Mouse (Mus musculus): ENCODE measurements around the gene Gp1bb.

GRCm38 (mm10) chr16:18577599-18578160 is 44.5 kb downstream of the Gp1bb start:
- TF ChIP-seq MAX (IDR thresholded peaks at IDR 0.05; ENCODE audit: low read length), result no peak
- no peak for TF ChIP-seq CTCF (conservative IDR thresholded peaks at IDR 0.05 in 1 of 2, IDR thresholded peaks at IDR 0.05 in 1 of 2; ENCODE audit: low read depth in 2 of 2, low read length in 2 of 2)
- no peak for TF ChIP-seq POLR2A (IDR thresholded peaks at IDR 0.05; ENCODE audit: low read depth, low read length)
- no peak for TF ChIP-seq MEF2A (IDR thresholded peaks at IDR 0.05; ENCODE audit: borderline replicate concordance, low read depth, low read length)
- no peak for TF ChIP-seq BHLHE40 (IDR thresholded peaks at IDR 0.05; ENCODE audit: low read depth, low read length)
- TF ChIP-seq NRF1 (IDR thresholded peaks at IDR 0.05; ENCODE audit: low read depth, low read length), result no peak
- TF ChIP-seq NELFE (IDR thresholded peaks at IDR 0.05; ENCODE audit: low read depth, low read length), result no peak

All from CH12.LX (cell line).